Mouse (Mus musculus) ovary, adult 18-20 months (tissue): ENCODE results near the gene Scaf1.

Source experiments
- DNase-seq: peaks from one replicate; pipeline ENCODE4 v3.0.0; 2022; ENCODE audit warnings: low spot score, mixed read lengths

The Scaf1 gene

GRCm38 (mm10) chr7:44954091-44954885 is 61.9 kb downstream of the Scaf1 start:
- DNase-seq, result no peak

DNA sequence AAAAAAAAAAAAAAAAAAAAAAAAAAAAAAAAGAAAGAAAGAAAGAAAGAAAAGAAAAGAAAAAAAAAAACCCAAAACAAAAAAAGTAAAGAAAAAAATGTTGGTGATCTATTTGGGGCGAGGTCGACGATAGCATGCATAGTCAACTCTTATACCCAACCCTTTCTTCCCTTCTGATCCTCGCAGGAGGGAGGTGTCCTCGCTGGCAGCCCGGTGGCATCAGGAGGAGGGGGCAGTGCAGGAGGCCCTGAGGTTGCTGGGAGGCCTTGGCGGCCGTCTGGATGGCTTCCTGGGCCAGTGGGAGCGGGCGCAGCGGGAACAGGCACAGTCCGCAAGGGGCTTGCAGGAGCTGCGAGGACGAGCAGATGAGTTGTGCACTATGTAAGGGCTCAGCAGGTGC is 62.6 kb downstream of the Scaf1 start:
- DNase-seq, result no peak
